Mouse (Mus musculus) hindbrain, embryonic 14.5 days (tissue): ENCODE measurements around the gene Agpat4. TPM values are rescaled to one million over a fixed set of nuclear protein-coding genes. Genes with fewer than 3 reads are reported as not detected.
A peak's percentile ranks its signal among the peaks of the same experiment; 100 is the strongest.

Experiments
- ATAC-seq: fragments of 200-750 bp; cut with Nextera tagmentation; 2 replicates; pipeline ENCODE4 v1.8.0; 2017; ENCODE audit warnings: moderate number of reproducible peaks, mild to moderate bottlenecking, moderate TSS enrichment, moderate library complexity; ENCODE audit not compliant: low FRiP score
- DNase-seq: peaks from one replicate; pipeline ENCODE4 v3.0.0-alpha.2; 2015; ENCODE audit warnings: low spot score
- H3K27ac ChIP-seq: fragments of 300-500 bp; sonication (generic); 2 replicates; pipeline ENCODE4 v1.5.1; 2014; ENCODE audit warnings: mild to moderate bottlenecking, moderate library complexity
- H3K27me3 ChIP-seq: fragments of 300-500 bp; sonication (generic); 2 replicates; pipeline ENCODE4 v1.6.1; 2014; ENCODE audit warnings: mild to moderate bottlenecking, low read length, mixed read lengths; ENCODE audit not compliant: control insufficient read depth, insufficient read depth
- H3K36me3 ChIP-seq: fragments of 300-500 bp; sonication (generic); replicated peaks from 2 replicates; pipeline ENCODE4 v1.6.1; 2014; ENCODE audit not compliant: control insufficient read depth, insufficient read depth
- H3K4me1 ChIP-seq: fragments of 300-500 bp; sonication (generic); replicated peaks from 2 replicates; pipeline ENCODE4 v1.6.1; 2014; ENCODE audit warnings: antibody characterized with exemption, low read length, mixed read lengths; ENCODE audit not compliant: control insufficient read depth, insufficient read depth
- H3K4me2 ChIP-seq: fragments of 300-500 bp; sonication (generic); replicated peaks from 2 replicates; pipeline ENCODE4 v1.6.1; 2014; ENCODE audit warnings: mild to moderate bottlenecking, moderate library complexity
- H3K4me3 ChIP-seq: fragments of 300-500 bp; sonication (generic); replicated peaks from 2 replicates; pipeline ENCODE4 v1.5.1; 2014; ENCODE audit warnings: mild to moderate bottlenecking, low read length
- H3K9ac ChIP-seq: fragments of 300-500 bp; sonication (generic); 2 replicates; pipeline ENCODE4 v1.6.1; 2014
- H3K9me3 ChIP-seq: fragments of 300-500 bp; sonication (generic); 2 replicates; pipeline ENCODE4 v1.6.1; 2016; ENCODE audit warnings: low read length; ENCODE audit not compliant: control insufficient read depth
- WGBS: fragments of 180-500 bp; shearing (Covaris S2); extraction: QIAGEN DNeasy Blood & Tissue Kit; methylation state at CpG from one replicate; pipeline ENCODE4 v1.1.7; 2014; 5-methylcytosine and 5-hydroxymethylcytosine counted together
- polyA plus RNA-seq: library from polyadenylated mRNA; unstranded; fragments of >200 nt; fragmentation: Nextera tagmentation; extraction: Ambion mirVana; gene quantifications from 2 replicates; pipeline ENCODE4 v1.2.1, GENCODE M21; 2014

Agpat4 gene
- 36.1 and 38.2 TPM in 2 replicates for polyA plus RNA-seq

GRCm38 (mm10) chr17:12118561-12118925 is at the start of gene Agpat4:
Gene Agpat4, plus strand, starts transcription at chr17:12118704.
- Histone ChIP-seq H3K9ac (peak within 1 kb of the TSS; percentile 76), H3K27ac (peak within 1 kb of the TSS; percentile 96)
- ATAC-seq = peak; percentile 61

GRCm38 (mm10) chr17:12076816-12077215 is 41.7 kb upstream of the Agpat4 start:
- H3K4me3 ChIP-seq = no peak overlapping the region
- H3K27ac ChIP-seq = no peak overlapping the region
- DNase-seq (no peak), ATAC-seq (no peak)
- no peaks in the 10 kb centered on the region for H3K27me3 ChIP-seq
- WGBS = 36% methylated on average over 2 of the region's 2 CpGs
- H3K9me3 ChIP-seq = no peaks in the 10 kb centered on the region
- H3K36me3 ChIP-seq = no peaks in the 10 kb centered on the region
- no peaks in the 10 kb centered on the region for H3K4me1 ChIP-seq
- H3K4me2 ChIP-seq = no peak overlapping the region
- H3K9ac ChIP-seq = no peak overlapping the region

More at GRCm38 (mm10) chr17:12118561-12118925, at the start of gene Agpat4:
- Histone ChIP-seq H3K4me2 (peak within 1 kb of the TSS; percentile 89), H3K36me3 (no peaks in the 10 kb centered on the region), H3K4me3 (peak within 1 kb of the TSS; percentile 65), H3K27me3 (no peaks in the 10 kb centered on the region), H3K4me1 (peaks cover 25% of the 10 kb centered on the region), H3K9me3 (no peaks in the 10 kb centered on the region)
- peak; percentile 42 for DNase-seq
- WGBS = 2% methylated on average over 13 of the region's 13 CpGs

DNA sequence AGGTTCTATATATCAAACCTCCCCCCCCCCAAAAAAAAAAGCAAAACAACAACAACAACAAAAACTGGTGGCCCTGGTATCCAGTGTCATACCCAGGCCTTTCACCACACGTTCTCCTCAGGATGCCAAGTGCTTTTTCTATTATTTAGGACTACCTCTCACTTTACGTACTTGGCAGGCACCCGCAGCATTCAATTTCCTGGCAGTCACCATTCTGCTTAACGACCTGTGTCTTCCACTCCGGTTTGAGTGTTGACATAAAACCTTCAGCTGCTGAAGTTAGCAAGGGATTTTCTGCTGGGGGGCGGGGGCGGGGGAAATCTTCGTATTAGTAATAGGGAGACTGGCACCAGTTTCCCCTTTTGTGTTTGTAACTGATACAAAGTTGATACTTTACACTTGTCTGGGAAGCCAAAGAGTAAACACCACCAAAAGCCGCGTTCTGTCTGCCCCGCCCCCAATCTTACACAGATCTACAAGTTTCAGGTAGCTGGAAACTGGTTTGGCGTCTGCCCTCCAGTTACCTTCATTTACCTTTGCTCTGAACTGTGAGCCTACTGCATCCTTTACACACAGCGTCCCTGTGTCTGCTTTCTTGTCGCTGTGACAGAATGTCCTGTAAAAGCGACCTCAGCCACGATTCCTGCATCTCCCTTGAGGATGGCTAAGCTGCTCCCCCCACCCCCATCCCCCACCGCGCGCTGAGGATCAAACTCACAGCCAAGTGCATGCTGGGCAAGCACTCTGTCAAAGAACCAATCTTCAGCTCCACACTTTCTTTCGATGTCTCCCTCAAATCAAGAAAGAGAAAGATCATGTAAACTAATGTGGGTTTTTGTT is 37.6 kb upstream of the Agpat4 start:
- H3K4me3 ChIP-seq = no peak overlapping the region
- DNase-seq (no peak), ATAC-seq (no peak)
- no peaks in the 10 kb centered on the region for H3K27me3 ChIP-seq
- H3K4me1 ChIP-seq = no peaks in the 10 kb centered on the region
- H3K9me3 ChIP-seq = no peaks in the 10 kb centered on the region
- H3K4me2 ChIP-seq = no peak overlapping the region
- H3K27ac ChIP-seq = no peak overlapping the region
- WGBS = 58% methylated on average over 20 of the region's 20 CpGs
- no peak overlapping the region for H3K9ac ChIP-seq
- no peaks in the 10 kb centered on the region for H3K36me3 ChIP-seq

DNA sequence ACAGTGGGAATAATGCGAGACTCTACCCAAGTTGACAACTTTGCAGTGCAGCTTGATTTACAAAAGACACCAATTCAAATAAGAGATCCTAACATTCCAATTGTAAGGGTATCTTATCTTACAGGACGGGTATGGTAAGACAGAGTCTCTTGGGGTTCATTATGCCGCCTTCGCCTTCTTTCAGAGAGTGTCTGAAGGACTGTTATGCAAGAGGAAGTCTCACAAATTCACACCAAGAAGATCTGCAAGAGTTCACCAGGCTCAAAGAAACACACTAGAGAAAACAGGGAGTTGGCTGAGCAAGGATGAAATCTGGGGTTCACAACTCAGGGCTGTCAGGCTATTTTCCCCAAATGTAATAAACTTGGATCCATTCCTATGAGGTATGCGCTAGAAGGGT is 36.3 kb upstream of the Agpat4 start:
- no peak overlapping the region for H3K9ac ChIP-seq
- WGBS = 91% methylated on average over 5 of the region's 5 CpGs
- no peak for ATAC-seq

GRCm38 (mm10) chr17:12090261-12090927 is 28.1 kb upstream of the Agpat4 start:
- 60% methylated on average over 5 of the region's 5 CpGs for WGBS
- Histone ChIP-seq H3K27ac (no peak overlapping the region), H3K9ac (no peak overlapping the region), H3K27me3 (no peaks in the 10 kb centered on the region), H3K4me1 (no peaks in the 10 kb centered on the region), H3K36me3 (no peaks in the 10 kb centered on the region), H3K4me3 (no peak overlapping the region), H3K9me3 (no peaks in the 10 kb centered on the region), H3K4me2 (no peak overlapping the region)
- ATAC-seq (no peak), DNase-seq (no peak)

More for the DNA sequence above, 36.3 kb upstream of the Agpat4 start:
- Histone ChIP-seq H3K27ac (no peak overlapping the region), H3K4me3 (no peak overlapping the region), H3K9me3 (no peaks in the 10 kb centered on the region), H3K4me2 (no peak overlapping the region), H3K27me3 (no peaks in the 10 kb centered on the region), H3K36me3 (no peaks in the 10 kb centered on the region), H3K4me1 (no peaks in the 10 kb centered on the region)
- no peak for DNase-seq

DNA sequence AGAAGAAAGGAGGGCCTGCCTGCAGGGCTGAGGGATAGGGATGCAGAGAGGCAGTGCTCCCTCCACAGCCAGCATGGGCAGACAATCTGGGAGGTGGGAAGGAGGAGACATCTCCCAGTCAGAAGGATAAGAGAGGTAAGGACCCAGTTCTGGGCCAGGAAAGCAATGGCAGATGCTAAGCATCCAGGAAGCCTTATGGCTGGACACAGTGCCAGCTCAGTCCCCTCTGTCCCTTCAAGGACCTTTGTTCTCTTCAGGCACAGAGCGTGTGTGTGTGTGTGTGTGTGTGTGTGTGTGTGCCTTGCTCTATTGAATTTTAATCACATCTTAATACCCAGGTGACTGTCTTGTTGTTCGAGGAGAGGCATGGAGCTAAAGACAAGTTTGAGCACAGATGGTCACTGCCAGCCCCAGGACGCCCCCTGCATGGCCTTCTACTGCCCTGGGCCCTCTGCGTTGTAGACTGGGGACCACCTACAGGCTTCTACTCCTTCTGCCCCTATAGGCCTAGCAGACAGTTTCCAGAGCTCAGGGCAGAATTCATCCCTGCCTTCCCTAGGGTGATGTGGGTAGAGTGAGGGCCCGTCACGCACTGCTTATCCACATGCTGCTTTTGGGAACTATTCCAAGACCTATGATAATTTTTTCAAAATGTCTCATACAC is 25.5 kb upstream of the Agpat4 start:
- no peaks in the 10 kb centered on the region for H3K4me1 ChIP-seq
- DNase-seq (no peak), ATAC-seq (0 out of 2 replicates have a peak, but pooled peaks have one; percentile 43)
- H3K4me3 ChIP-seq = no peak overlapping the region
- no peaks in the 10 kb centered on the region for H3K9me3 ChIP-seq
- no peaks in the 10 kb centered on the region for H3K36me3 ChIP-seq
- 57% methylated on average over 6 of the region's 6 CpGs for WGBS
- no peaks in the 10 kb centered on the region for H3K27me3 ChIP-seq
- H3K4me2 ChIP-seq = no peak overlapping the region
- no peak overlapping the region for H3K27ac ChIP-seq
- no peak overlapping the region for H3K9ac ChIP-seq

- H3K36me3 ChIP-seq = no peaks in the 10 kb centered on the region
- H3K27me3 ChIP-seq = no peaks in the 10 kb centered on the region
- no peak for DNase-seq
- no peaks in the 10 kb centered on the region for H3K4me1 ChIP-seq
- H3K9me3 ChIP-seq = no peaks in the 10 kb centered on the region
- H3K4me2 ChIP-seq = no peak overlapping the region
- 97% methylated on average over 1 of the region's 1 CpGs for WGBS
- no peak overlapping the region for H3K4me3 ChIP-seq
- no peak overlapping the region for H3K27ac ChIP-seq
- H3K9ac ChIP-seq = no peak overlapping the region
- ATAC-seq = no peak
Observed at GRCm38 (mm10) chr17:12094016-12094415, 24.5 kb upstream of the Agpat4 start.

GRCm38 (mm10) chr17:12094827-12095590 is 23.5 kb upstream of the Agpat4 start:
- H3K27me3 ChIP-seq = no peaks in the 10 kb centered on the region
- no peak overlapping the region for H3K4me3 ChIP-seq
- H3K27ac ChIP-seq = no peak overlapping the region
- DNase-seq = no peak
- H3K4me2 ChIP-seq = no peak overlapping the region
- no peaks in the 10 kb centered on the region for H3K9me3 ChIP-seq
- no peak overlapping the region for H3K9ac ChIP-seq
- no peak for ATAC-seq
- no peaks in the 10 kb centered on the region for H3K36me3 ChIP-seq
- WGBS = 79% methylated on average over 9 of the region's 9 CpGs
- no peaks in the 10 kb centered on the region for H3K4me1 ChIP-seq

- Histone ChIP-seq H3K9me3 (no peaks in the 10 kb centered on the region), H3K4me2 (no peak overlapping the region), H3K4me1 (no peaks in the 10 kb centered on the region), H3K9ac (no peak overlapping the region), H3K27me3 (no peaks in the 10 kb centered on the region), H3K4me3 (no peak overlapping the region), H3K27ac (no peak overlapping the region), H3K36me3 (no peaks in the 10 kb centered on the region)
- ATAC-seq = no peak
- DNase-seq = no peak
Observed at GRCm38 (mm10) chr17:12099415-12099814, 19.1 kb upstream of the Agpat4 start.
